ENCODE assay signal across 8 mouse cellular contexts in the genomic region with DNA sequence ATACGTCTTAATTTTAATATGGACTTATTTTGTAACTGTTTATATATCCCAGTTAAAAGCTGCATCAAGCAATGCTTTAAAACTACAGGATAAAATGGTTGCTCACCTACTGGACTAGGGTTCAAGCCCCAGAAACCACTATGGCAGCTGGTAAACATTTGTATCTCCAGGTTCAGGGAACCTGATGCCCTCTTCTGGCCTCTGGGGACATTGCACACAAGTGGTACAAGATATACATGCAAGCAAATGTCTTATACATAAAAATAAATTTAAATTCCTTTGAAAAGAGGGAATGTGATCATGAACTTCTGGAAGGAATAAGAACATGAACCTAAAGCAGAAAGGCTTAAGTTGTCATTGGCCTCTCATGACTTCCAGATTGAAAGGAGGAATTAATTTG.
A peak's percentile ranks its signal among the peaks of the same experiment; 100 is the strongest.
DNase-seq lines count a peak whose midpoint lies in the region; ATAC-seq and TF ChIP-seq lines count a peak whose summit lies in the region.

No protein-coding gene starts in this region.

- H3K4me2 ChIP-seq in hindbrain, postnatal 0 days (ENCODE audit: low read depth, low read length), result no peak overlapping the region
- H3K4me2 ChIP-seq in hindbrain, embryonic 12.5 days (replicated peaks), result no peak overlapping the region

- no peak overlapping the region for H3K4me3 ChIP-seq in hindbrain, postnatal 0 days (ENCODE audit: low read length)
- no peak overlapping the region for H3K4me3 ChIP-seq in hindbrain, embryonic 12.5 days
- no peak overlapping the region for H3K4me3 ChIP-seq in thymus, adult 2 months (ENCODE audit: control insufficient read depth, insufficient read depth, low read length)

- no peak overlapping the region for H3K27ac ChIP-seq in hindbrain, postnatal 0 days
- H3K27ac ChIP-seq in hindbrain, embryonic 12.5 days, result no peak overlapping the region
- no peak overlapping the region for H3K27ac ChIP-seq in thymus, adult 2 months (ENCODE audit: control insufficient read depth, insufficient read depth, low read length)

- ATAC-seq in hindbrain, postnatal 0 days, result no peak
- no peak for ATAC-seq in hindbrain, embryonic 12.5 days (ENCODE audit: low FRiP score)
- no peak for ATAC-seq in erythroid progenitor cell, adult 5-6 weeks (replicated peaks; ENCODE audit: low FRiP score, poor library complexity, severe bottlenecking)

- no peaks in the 10 kb centered on the region for H3K4me1 ChIP-seq in hindbrain, postnatal 0 days (ENCODE audit: insufficient read depth, low read length)
- H3K4me1 ChIP-seq in hindbrain, embryonic 12.5 days, result no peaks in the 10 kb centered on the region
- H3K4me1 ChIP-seq in thymus, adult 2 months (replicated peaks; ENCODE audit: control insufficient read depth, insufficient read depth, low read length), result no peaks in the 10 kb centered on the region

- WGBS in hindbrain, postnatal 0 days, result 76% methylated on average over 1 of the region's 1 CpGs
- 69% methylated on average over 1 of the region's 1 CpGs for WGBS in hindbrain, embryonic 12.5 days
- 98% methylated on average over 1 of the region's 1 CpGs for WGBS in thymus, adult 2 months

- intact Hi-C loops in heart, postnatal 14 days (cut with DNase I), result no loop called here

- DNase-seq in hindbrain, postnatal 0 days (ENCODE audit: low spot score), result peak; percentile 37
- peak; percentile 7 for DNase-seq in thymus, adult 2 months
- no peak for DNase-seq in thymus, adult 18-20 months
- peak; percentile 2 for DNase-seq in embryo, embryonic 11.5 days (ENCODE audit: low read depth, low spot score)
- DNase-seq in MN1 (ENCODE audit: low spot score), result no peak
- no peak for DNase-seq in heart, postnatal 14 days

- H3K27me3 ChIP-seq in hindbrain, postnatal 0 days (ENCODE audit: insufficient read depth, low read length), result no peaks in the 10 kb centered on the region
- no peaks in the 10 kb centered on the region for H3K27me3 ChIP-seq in hindbrain, embryonic 12.5 days
- H3K27me3 ChIP-seq in thymus, adult 2 months (ENCODE audit: control insufficient read depth, insufficient read depth, low read length), result no peaks in the 10 kb centered on the region

- TF ChIP-seq CTCF in hindbrain, postnatal 0 days (IDR thresholded peaks at IDR 0.05; ENCODE audit: low read depth), result peak; percentile 49
- TF ChIP-seq CTCF in thymus, adult 2 months (IDR thresholded peaks at IDR 0.05; ENCODE audit: borderline replicate concordance, control insufficient read depth, extremely low read depth, insufficient read depth, low read length, poor library complexity), result no peak

- no peak for TF ChIP-seq POLR2A in thymus, adult 2 months (IDR thresholded peaks at IDR 0.05; ENCODE audit: control insufficient read depth, extremely low read depth, insufficient read depth, low read length, poor library complexity)

- H3K36me3 ChIP-seq in hindbrain, postnatal 0 days (ENCODE audit: insufficient read depth, low read length), result no peaks in the 10 kb centered on the region
- H3K36me3 ChIP-seq in hindbrain, embryonic 12.5 days, result no peaks in the 10 kb centered on the region
- H3K36me3 ChIP-seq in thymus, adult 2 months (ENCODE audit: control insufficient read depth, insufficient read depth, low read length), result no peaks in the 10 kb centered on the region

- H3K9me3 ChIP-seq in hindbrain, postnatal 0 days (ENCODE audit: low read length), result no peaks in the 10 kb centered on the region
- H3K9me3 ChIP-seq in hindbrain, embryonic 12.5 days (replicated peaks), result no peaks in the 10 kb centered on the region

- H3K9ac ChIP-seq in hindbrain, postnatal 0 days (replicated peaks; ENCODE audit: low read length), result no peak overlapping the region
- no peak overlapping the region for H3K9ac ChIP-seq in hindbrain, embryonic 12.5 days

Comparison
In these comparisons a context has a peak if more than half of its experiments do, and no peak if none do; other contexts are left out.
1. DNase-seq: peak in hindbrain, postnatal 0 days (single experiment), thymus, adult 2 months (single experiment) and embryo, embryonic 11.5 days (single experiment); none in thymus, adult 18-20 months (0 of 2), MN1 (single experiment) and heart, postnatal 14 days (0 of 2).